Mouse (Mus musculus): ENCODE results near the gene Timm17b.

- TF ChIP-seq CTCF (IDR thresholded peaks at IDR 0.05; ENCODE audit: extremely low read depth, insufficient read depth, insufficient read length, insufficient replicate concordance) (no peak), POLR2A (IDR thresholded peaks at IDR 0.05; ENCODE audit: low read depth, low read length) (peak; percentile 7; the same call in 1 of the 2 replicates)
These were observed at the start of gene Timm17b, which contains the start of gene Pqbp1 for GRCm38 (mm10) chrX:7898880-7899874.
